Mouse (Mus musculus) cerebellum, postnatal 25 days (tissue): Measurements from ENCODE around the gene Prdm16.

ENCODE experiments used
- DNase-seq, 2 experiments: peaks; one replicate each; pipeline ENCODE4 v3.0.0; 2021; ENCODE audit warnings: mixed read lengths in 2 of 2

Prdm16 gene

GRCm38 (mm10) chr4:154511767-154512166 lies 124.9 kb downstream of the Prdm16 start:
- DNase-seq: no peak

GRCm38 (mm10) chr4:154506774-154507435 lies 129.8 kb downstream of the Prdm16 start:
- DNase-seq: peak in 1 of 2 experiments; percentile 24

DNA sequence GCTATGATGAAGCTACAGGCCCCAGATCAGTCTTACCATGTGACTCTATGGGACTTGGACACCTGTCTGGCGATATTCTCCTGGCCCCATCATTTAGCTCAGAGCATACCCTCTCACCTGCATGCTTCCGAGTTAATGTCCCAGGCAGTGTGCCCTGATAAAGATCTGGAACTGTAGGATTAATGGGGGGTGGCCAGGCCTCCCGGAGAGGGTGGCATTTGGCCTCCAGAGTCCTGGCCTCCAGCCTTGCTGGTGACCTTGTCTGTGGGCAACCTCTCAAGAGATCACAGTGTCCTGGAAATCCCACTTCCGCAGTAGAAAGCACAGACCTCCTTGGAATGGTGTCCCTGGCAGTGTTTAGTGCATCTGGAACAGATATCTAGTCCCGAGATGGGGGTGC lies 131.4 kb downstream of the Prdm16 start:
- no peak for DNase-seq

- DNase-seq: no peak
Observed at GRCm38 (mm10) chr4:154503260-154503829, 133.3 kb downstream of the Prdm16 start.

GRCm38 (mm10) chr4:154502403-154503000 lies 134.2 kb downstream of the Prdm16 start:
- DNase-seq: no peak

GRCm38 (mm10) chr4:154500695-154501094 lies 136.0 kb downstream of the Prdm16 start:
- DNase-seq: no peak

- peak; percentile 84 to 92 for DNase-seq
Observed at GRCm38 (mm10) chr4:154499701-154500523, 136.8 kb downstream of the Prdm16 start.

DNA sequence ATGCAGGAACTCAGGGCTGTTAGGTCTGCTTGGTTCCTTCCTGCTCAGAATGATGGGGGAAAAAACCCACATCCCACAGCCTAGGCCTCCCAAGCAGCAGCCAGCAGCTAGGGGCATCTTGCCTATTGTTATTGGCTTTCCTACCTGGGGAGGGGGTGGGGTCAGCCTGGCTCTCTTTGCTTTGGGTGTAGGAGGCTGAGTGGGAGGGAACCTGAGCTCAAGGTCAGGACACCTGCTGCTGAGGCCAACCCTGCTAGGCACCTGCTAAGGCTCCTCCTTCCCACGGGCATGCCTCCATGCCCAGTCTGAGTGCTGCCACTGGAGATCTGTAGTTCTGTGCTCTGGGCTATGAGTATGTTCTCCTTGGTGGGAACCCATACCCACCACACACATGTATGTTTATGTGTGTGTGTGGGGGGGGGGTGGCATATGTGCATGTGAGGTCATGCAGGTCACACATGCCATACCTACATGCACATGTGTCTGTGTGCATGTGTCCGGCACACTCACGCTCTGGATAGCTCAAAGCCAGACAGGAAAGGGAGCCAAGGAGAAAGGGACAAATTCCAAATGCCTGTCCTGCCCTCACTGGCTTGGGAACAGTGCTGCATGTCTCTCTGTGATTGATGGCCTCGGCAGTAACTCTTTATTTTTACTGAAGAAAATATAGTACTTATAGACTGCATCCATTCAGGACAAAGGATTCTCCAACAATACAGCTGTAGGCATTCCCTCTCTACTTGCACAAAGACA lies 139.1 kb downstream of the Prdm16 start:
- no peak for DNase-seq

- DNase-seq: peak; percentile 23 to 56
Observed at GRCm38 (mm10) chr4:154496991-154497390, 139.7 kb downstream of the Prdm16 start.

GRCm38 (mm10) chr4:154496522-154496921 lies 140.2 kb downstream of the Prdm16 start:
- DNase-seq: no peak

DNA sequence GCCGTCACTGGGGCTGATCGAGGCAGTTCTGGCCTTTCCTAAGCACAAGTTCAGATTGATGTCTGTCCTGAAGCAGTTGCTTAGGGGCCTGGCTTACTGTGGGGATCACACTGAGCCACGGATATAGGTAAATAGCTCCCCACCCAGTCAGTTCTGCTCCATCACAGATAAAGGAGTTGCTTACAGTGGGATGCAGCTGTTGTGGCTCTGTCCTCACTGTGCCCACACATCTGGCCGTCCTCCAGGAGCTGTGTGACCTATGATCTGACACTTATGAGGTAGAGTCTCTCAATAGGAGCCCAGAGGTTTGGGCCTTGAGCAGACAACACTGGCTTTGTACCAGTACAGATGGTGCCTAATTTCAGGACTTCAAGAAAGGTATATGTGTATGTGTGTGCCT lies 142.7 kb downstream of the Prdm16 start:
- no peak for DNase-seq

DNA sequence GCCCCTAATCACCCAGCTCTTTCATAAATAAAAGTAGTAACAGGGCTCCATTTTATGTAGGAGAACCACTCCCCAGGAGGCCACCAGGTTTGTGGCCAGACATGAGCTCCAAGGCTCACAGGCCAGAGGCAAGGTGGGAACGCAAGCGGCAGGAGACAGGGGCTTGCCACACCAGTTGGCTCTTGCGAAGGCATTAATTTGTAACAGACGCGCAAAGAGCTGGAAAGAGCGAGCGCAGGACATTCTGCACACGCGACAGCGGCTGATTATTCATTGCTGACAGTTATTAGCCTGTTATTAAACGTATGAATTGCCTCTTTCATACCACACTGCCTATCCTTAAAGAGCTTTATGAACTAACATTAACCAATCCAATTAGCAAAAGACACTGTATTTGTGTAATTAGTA lies 144.0 kb downstream of the Prdm16 start:
- DNase-seq: no peak

GRCm38 (mm10) chr4:154492268-154492667 lies 144.4 kb downstream of the Prdm16 start:
- no peak for DNase-seq

DNA sequence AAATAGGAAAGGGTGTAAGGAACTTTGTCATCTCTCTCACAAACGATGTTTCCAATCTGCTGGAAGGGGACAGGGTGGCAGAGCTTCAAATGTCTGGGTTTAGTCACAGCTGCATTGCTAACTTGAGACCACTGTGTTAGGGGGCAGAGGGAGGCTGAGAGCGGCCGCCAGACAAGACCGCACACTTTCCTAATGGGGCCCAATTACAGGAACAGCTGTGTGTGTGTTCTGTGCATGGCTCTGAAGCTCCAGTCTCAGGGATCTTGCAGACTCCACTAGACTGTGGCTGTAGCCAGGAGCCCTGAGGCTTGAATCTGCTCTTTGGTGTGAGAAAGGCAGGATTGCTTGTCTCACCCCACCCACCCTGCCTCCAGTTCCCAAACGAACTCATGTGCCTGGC lies 148.6 kb downstream of the Prdm16 start:
- no peak for DNase-seq

DNA sequence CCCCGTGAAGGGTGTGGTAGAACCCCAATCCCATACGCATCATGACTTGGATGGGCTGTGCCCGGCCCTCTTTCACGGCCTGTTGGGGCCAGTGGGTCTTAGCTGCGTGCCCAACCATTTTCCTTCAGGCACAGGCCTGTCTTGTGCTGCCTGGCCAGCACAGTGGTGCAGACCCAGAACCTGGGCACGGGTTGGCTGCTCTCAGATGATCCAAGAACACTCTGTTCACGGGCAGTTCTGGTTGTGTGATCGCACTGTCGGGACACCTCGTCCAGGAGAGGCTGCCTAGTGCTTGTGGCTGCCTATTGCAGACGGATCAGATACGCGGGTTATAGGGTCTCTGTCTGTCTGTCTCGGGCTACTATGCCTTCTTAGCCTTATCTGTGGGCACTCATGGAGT lies 154.0 kb downstream of the Prdm16 start:
- no peak for DNase-seq

DNA sequence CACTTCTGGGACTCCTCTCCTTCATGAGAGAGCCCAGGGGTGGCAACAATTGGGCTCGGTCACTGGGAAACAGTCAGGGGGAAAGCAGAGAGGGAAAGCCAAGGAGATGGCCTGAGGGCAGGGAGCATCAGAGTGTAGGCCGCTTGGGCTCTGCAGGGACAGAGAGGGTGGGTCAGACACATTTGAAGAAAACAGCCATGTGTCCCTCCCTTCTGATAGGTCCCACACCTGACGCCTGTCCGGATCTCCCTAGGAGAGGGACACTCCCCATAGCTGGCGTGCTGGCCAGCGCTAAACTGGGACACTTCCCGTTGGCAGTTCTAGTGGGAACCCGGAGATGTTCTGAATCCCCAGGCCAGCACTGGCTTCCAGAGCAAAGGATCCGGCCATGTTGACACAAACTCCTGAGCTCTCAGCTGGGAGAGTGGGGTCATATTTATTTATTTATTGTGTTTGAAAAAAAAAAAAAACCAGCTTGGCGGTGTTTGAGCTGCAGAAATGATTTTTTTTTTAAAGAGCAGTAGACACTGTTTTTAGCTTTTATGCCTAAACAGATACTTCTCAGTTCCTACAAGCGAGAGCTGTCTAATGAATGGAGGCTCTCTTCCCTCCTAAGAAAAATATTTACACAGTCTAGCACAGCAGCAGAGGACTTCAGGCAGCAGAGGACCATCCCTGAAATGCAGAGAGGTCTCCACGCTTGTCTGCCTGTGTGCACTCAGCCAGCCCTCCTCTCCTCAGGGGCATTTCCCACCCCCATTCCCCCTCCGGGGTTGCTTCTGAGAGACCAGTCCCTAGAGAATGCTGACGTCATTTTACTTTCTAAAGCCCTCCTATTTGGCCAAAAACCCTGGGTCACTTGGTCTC lies 154.7 kb downstream of the Prdm16 start:
- no peak for DNase-seq

GRCm38 (mm10) chr4:154480544-154481260 lies 156.0 kb downstream of the Prdm16 start:
- DNase-seq: no peak

DNA sequence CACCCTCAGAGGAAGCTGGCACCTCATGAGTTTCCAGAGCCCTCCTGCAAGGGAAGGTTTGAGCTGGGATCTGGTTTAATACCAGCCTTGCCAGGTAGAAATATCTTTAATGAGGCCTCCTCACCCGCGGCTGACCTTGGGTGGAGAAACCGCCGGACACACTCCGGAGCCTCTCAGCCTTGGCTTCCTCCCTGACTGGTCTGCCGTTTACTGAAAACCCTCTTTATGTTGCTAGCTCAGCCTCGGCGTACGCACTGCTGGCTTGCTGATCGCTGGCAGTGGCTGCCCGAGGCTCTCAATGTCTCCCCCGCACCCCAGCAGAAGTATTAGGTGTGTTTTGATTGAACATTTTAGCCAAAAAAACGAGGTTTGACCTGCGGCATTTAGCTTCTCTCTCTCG lies 156.5 kb downstream of the Prdm16 start:
- no peak for DNase-seq

DNA sequence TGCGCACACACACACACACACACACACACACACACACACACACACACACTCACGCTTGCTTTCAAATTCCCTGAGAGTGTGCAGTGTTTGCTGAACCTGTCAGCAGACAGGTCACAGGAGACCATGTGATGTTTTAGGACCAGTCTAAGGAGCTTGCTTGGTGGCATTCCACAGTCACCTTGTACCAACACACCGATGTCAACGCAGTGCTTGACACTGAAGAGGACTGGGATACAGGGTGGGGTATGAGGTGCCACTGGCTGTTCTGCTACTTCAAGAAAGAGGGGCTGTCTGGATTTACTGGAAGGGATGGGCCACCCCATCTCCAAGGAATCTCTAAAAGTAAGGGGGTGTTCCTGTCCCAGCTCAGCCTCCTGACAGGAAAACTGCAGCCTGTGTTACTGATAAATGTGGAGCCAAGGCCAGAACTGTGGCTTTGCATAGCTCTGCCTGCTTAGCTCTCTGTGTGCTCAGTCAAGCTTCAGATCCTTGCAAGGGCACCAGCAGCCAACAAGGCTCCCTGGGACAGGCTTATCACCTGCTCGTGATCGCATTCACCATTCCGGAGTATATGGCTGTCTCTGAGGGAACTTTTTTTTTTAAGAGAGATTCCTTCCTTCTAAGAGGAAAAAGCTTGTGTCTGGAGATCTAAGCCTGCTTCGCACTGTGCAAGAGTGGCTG lies 157.6 kb downstream of the Prdm16 start:
- DNase-seq: no peak

DNA sequence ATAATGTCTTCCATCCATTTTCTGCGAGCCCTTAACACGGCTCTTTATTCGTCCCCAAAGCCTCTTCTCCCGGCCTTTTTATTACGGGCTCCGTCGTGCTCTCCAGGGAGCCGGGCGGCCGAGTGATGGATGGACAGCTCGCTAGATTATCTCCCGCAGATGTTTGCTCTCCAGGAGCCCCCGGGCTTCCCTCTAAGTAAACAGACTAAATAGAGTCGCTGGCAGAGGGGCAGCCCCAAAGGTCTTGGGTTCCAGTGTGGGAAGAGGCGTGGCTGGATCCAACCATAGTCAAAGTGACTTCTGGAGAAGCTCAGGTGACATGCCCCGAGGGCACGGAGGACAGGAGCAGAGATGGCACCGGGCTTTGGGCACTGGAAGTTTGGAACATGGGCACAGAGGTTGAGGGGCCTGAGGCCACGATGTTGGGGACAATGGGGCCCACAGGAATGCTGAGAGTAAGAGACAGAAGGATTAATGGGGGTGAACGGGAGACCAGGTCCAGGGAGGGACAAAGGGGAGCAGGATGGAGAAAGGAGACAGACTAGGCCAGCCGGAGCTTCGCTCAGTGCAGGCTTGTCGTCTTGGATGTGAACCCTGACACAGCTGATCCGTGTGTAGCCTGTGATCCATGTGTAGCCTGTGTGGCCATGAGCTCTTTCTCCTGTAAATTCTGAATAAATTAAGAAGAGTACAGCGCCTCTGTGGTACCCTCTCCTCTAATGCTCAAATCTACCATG lies 162.9 kb downstream of the Prdm16 start:
- DNase-seq: no peak
